Mouse (Mus musculus) brain, adult 2 months (tissue): ENCODE data around the gene Kat7.

Source experiments
- DNase-seq: peaks from one replicate; pipeline ENCODE4 v3.0.0; 2011; ENCODE audit warnings: low read depth, low spot score

The Kat7 gene

GRCm38 (mm10) chr11:95310007-95310647, at the start of gene Kat7:
Gene Kat7, minus strand, starts transcription at chr11:95310246.
- DNase-seq: peak; percentile 100

- DNase-seq: no peak
Measured at GRCm38 (mm10) chr11:95358263-95358662, 48.2 kb upstream of the Kat7 start.

GRCm38 (mm10) chr11:95356469-95357273, 46.6 kb upstream of the Kat7 start:
- peak; percentile 45 for DNase-seq

- no peak for DNase-seq
Measured at GRCm38 (mm10) chr11:95356039-95356438, 46.0 kb upstream of the Kat7 start.

GRCm38 (mm10) chr11:95355661-95356011, 45.6 kb upstream of the Kat7 start:
- DNase-seq: no peak

GRCm38 (mm10) chr11:95354945-95355660, 45.1 kb upstream of the Kat7 start:
- DNase-seq: no peak

- DNase-seq: no peak
Measured at GRCm38 (mm10) chr11:95354228-95354944, 44.3 kb upstream of the Kat7 start.

- no peak for DNase-seq
Measured at GRCm38 (mm10) chr11:95353226-95353625, 43.2 kb upstream of the Kat7 start.

- DNase-seq: no peak
Measured at GRCm38 (mm10) chr11:95352686-95353085, 42.6 kb upstream of the Kat7 start.

GRCm38 (mm10) chr11:95350960-95351359, 40.9 kb upstream of the Kat7 start:
- DNase-seq: no peak

GRCm38 (mm10) chr11:95350289-95350688, 40.2 kb upstream of the Kat7 start:
- peak; percentile 47 for DNase-seq

GRCm38 (mm10) chr11:95344181-95344580, 34.1 kb upstream of the Kat7 start:
- no peak for DNase-seq

- peak; percentile 73 for DNase-seq
Measured at GRCm38 (mm10) chr11:95343180-95343579, 33.1 kb upstream of the Kat7 start.

- no peak for DNase-seq
Measured at GRCm38 (mm10) chr11:95340664-95341063, 30.6 kb upstream of the Kat7 start.

- no peak for DNase-seq
Measured at GRCm38 (mm10) chr11:95340259-95340658, 30.2 kb upstream of the Kat7 start.

GRCm38 (mm10) chr11:95339471-95340021, 29.5 kb upstream of the Kat7 start:
- DNase-seq: no peak

- DNase-seq: no peak
Measured at GRCm38 (mm10) chr11:95337846-95338342, 27.8 kb upstream of the Kat7 start.

- no peak for DNase-seq
Measured at GRCm38 (mm10) chr11:95337129-95337813, 27.2 kb upstream of the Kat7 start.

GRCm38 (mm10) chr11:95336568-95337128, 26.6 kb upstream of the Kat7 start, which contains the start of gene Fam117a:
Gene Fam117a, plus strand, starts transcription at chr11:95337018.
- peak; percentile 92 for DNase-seq

GRCm38 (mm10) chr11:95334448-95335060, 24.5 kb upstream of the Kat7 start:
- DNase-seq: no peak
